Mouse (Mus musculus) frontal cortex, postnatal 36 days (tissue): ENCODE data around the gene Lasp1.
A peak's percentile ranks its signal among the peaks of the same experiment; 100 is the strongest.

Experiments used
- DNase-seq, 2 experiments: peaks; one replicate each; pipeline ENCODE4 v3.0.0; 2022; ENCODE audit warnings: low spot score in 2 of 2

Lasp1 gene

GRCm38 (mm10) chr11:97796910-97797309 is 1.9 kb upstream of the Lasp1 start:
- peak; percentile 80 to 89 for DNase-seq

DNA sequence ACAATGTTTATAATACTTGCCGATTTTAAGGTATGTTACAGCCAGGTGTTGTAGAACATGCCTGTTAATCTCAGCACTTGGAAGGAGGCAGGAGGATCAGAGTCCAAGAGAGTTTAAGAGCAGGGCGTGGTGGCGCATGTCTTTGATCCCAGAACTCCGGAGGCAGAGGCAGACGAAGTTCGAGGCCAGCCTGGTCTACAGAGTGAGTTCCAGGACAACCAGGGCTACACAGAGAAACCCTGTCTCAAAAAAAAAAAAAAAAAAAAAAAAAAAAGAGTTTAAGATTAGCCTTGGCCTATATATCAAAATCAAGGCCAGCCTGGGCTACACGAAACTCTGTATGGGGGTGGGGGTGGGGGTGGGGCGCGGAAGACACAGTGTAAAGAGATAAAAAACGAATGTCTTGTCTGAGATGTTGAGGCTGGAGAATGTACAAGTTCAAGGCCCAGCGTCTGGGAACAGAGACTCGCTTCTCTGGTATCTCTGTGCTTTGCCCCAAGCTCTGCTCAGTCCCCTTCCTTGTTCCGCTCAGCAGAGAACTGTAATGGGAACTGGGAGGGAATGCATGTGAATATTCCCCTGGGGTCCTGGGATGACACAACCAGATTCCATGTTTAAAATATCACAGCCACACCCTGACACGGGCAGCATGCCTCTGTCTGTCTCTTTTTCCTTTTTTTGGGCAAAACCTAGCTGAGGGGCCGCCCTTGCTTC is 1.3 kb upstream of the Lasp1 start:
- DNase-seq = no peak

DNA sequence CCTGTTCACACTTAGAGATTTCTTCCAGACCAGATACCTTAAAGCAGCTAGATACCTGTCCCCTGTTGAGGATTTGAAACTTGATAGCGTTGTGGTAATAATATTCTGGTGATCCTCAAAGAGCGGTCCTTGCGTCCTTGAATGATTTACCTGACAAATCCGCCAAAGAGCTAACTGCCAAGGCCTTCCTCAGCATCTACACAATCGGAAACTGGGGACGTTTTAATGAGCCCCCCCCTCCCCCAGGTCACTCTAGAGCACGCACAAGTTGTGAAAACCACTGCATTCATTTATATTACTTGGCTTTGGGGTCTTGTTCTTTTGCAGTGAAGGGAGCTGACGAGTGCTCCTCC is 741 bp upstream of the Lasp1 start:
- no peak for DNase-seq

GRCm38 (mm10) chr11:97799146-97799993 is 570 bp downstream of the Lasp1 start:
- DNase-seq = peak; percentile 86 to 90

DNA sequence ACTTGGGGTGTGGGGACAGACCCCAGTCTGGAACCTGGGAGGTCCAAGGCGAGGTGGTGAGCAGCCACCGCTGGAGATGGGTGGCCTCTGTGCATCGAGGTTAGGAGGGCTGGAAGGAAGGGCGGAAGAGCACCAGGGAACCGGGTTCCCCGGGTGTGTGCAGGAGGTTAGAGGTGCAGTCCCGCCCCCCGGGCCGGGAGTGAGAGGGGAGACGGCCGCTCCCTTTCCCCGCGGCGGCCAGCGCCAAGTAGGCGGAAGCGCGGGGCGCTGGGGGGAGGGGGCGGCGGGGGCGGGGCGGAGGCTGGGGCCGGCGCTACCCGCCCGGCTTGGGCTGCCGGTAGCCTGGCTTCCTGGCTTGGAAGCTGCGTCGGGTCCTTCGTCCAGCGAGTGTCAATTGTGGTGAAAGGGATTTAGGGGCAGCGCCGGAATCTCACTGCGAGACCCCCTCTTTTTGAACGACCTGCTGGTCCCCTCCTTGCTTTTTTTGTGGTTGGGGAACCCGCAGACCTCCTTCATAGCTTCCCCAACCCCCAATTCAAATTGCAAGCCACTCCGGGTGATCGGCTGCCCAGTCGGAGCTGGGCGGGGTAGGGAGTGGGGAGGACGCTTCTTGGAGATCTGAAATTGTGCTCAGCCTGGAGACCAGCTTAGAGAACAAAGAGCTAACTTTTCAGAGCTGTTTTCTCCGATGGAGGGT is 1.3 kb downstream of the Lasp1 start:
- DNase-seq = no peak

DNA sequence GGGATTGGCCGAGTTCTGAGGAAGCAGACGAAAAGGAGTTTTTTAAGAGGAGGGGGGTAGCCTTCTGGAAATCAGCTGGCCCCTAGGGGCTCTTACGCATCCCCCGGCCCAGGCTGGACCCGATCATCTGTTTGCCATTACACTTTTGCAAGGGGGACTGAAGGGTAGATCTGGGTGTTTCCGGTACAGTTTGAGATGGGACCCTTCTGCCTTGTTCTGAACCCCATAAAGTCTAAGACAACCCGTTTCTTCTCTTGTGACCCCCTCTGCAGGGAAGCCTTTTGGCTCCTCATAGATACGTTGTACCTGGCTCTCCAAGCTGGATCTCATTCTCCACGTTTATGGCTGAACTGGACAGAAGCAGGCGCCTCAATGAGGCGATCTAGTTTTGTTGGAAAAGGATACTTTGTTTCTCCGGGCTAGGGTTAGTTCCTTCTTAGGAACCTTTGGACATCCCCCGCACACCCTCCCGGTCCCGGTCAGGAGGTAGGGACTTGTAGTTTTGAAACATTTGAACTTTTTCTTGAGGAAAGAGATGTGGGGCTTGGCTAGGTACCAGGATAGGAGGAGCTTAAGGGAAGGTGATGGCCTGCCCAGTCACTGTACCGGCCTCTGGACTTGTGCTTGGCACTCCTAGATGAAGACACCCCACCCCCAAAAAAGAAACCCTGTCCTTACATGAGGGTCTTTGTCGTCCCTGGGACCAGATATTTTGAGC is 2.0 kb downstream of the Lasp1 start:
- no peak for DNase-seq

GRCm38 (mm10) chr11:97801409-97802193 is 2.8 kb downstream of the Lasp1 start:
- peak in 1 of 2 experiments; percentile 61 for DNase-seq

DNA sequence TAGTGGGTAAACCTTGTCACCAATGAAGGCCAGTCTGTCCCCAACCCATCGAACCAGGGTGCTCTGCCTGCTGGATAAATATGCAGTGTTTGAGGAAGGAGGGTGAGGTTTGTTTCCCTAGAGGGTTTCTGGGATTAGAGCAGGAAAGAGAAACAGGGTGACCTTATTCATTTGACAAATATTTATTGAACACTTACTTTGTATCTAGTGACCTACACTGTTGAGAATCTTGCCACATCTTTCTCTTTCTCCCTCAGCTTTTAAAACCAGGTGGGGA is 3.3 kb downstream of the Lasp1 start:
- DNase-seq = no peak

- DNase-seq = no peak
These were observed 3.7 kb downstream of the Lasp1 start for GRCm38 (mm10) chr11:97802495-97802894.

- DNase-seq = no peak
These were observed 5.0 kb downstream of the Lasp1 start for GRCm38 (mm10) chr11:97803847-97804246.

GRCm38 (mm10) chr11:97804841-97805661 is 6.3 kb downstream of the Lasp1 start:
- no peak for DNase-seq

DNA sequence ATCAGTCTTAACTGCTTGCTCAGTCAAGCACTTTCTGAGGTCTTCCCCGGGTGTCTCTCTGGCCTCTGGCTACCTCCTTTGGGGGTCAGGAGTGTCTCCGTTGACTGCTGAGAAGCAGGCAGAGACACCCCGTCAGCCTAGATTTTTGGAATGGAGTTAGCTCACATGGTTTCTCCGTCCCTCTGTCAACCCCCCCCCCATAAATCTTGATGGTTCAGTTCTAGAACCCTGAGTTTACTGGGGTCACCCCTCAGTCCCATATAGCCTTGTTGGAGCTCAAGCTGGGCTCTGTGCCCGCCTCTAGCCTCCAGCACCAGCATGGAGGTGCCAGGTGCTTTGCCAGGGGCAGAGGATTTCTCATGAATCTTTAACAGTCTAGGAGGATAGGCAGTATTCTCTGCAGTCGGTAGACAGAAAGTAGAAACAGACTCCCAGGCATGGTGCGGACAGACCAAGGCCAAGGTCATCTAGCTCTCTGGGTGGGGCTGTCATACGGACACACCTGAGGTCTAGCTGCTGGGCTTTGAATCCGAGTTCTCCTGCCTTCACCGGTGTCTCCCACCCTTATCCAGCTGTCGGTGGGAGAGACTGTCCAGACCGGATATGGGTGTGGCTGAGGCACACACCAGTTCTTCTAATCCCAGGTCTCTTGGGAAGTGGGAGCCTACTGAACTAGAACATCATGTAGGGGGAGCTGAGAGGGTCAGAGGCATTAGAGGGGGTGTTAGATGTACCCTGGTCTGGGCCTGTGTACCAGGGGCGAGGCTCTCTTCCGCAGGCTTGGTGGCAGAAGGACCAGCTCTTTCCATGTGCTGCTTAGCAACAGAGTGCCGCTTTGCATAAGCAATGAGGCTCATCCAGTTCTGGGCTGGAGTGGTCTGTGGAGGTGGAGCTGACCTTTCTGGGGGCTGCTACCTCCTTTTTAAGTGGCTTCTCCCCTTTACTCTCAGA is 7.1 kb downstream of the Lasp1 start:
- DNase-seq = no peak

GRCm38 (mm10) chr11:97806613-97806964 is 7.8 kb downstream of the Lasp1 start:
- DNase-seq = no peak

- no peak for DNase-seq
These were observed 8.8 kb downstream of the Lasp1 start for GRCm38 (mm10) chr11:97807626-97808025.

- peak in 1 of 2 experiments; percentile 4 for DNase-seq
These were observed 9.3 kb downstream of the Lasp1 start for GRCm38 (mm10) chr11:97808093-97808492.

DNA sequence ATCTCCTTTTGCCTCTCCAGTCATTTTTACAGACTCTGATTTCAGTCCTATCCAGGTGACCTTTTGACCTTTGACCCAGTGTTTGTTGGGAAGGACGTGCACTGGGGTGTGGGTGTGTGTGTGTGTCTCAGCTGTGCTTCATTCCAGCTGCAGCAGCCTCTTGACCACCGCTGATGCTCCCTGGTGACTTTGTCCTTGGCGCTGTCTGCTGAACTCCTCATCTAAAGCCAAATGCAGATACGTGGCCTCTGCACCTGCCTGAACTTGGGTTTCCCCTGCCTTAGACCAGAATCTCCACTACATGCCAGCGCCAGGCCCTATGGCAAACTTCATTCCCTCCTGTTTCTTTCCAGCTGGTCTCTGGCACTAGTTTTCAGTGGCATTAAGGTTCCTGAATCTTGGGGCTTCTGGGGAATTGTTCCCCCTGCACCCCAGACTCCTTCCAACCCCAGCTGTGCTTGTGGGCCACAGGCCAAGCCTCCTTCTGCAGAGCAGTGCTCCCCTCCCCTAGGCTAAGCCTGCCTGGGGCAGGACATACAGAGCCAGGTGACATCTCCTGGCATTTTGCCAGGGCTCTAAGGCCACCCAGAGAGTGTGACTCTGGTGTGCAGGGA is 9.9 kb downstream of the Lasp1 start:
- DNase-seq = no peak

DNA sequence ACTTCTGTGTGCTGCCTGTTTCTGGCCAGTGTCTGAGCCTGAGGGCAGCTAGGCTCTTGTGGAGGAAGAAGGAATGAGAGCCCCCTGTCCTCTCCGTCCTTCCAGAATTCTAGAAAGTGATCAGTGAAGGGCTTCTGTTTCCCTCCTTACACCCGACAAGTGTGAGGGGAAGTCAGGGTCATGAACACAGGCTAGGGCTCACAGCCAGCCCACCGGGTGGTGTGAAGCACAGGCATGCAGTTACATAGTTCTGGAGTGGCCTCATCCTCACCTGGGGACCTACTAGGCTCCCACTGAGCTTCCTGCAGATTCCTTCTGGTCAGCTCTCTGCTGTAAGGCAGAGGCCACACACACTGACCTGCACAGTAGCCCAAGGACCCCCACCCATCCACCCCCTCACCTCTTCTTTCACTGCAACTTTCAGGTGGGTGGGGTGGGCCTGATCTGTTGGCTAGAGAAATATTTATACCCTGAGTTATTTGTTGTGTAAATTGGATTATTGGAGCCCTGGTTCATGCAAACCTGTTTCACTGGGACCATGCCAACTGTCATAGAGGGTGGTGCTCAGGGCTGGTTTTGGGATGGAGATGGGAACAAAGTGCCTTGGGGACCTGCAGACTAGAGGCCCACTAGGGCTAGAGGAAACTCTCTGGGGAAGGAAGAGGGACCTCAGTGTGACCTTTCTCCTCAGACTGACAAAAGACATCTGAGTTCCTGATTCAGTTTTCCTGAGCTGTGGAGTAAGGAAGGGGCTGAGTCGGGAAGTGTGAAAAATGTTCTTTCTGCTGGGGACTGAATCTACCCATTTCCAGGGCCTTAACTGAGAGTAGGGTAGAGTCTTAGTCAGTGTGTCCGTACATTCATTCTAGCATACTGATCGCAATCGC is 10.7 kb downstream of the Lasp1 start:
- DNase-seq = no peak

DNA sequence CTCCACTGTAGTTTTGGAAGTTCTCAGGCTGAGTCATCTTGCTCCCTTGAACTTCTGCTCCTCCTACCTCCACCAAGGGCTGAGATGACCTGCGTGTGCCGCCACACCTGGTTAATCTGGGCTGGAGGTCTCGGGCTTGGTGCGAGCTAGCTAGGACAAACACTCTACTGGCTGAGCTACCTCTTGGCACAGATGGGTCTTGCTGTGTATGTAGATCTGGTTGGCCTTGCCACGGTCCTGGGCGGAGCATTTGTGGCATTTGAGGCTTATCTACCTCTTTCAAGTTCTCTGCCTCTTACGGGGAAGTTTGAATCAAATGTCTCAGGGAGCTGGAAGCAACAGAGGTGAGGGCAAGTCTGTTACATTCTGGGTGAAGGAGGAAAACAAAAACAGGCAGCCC is 11.6 kb downstream of the Lasp1 start:
- DNase-seq = no peak
